Mouse (Mus musculus) lung, postnatal 25 days (tissue): Measurements from ENCODE around the gene Banf2.

Experiments
- DNase-seq: peaks from one replicate; pipeline ENCODE4 v3.0.0; 2022; ENCODE audit warnings: low spot score

The Banf2 gene

GRCm38 (mm10) chr2:144025361-144025760, 7.5 kb upstream of the Banf2 start:
- no peak for DNase-seq

DNA sequence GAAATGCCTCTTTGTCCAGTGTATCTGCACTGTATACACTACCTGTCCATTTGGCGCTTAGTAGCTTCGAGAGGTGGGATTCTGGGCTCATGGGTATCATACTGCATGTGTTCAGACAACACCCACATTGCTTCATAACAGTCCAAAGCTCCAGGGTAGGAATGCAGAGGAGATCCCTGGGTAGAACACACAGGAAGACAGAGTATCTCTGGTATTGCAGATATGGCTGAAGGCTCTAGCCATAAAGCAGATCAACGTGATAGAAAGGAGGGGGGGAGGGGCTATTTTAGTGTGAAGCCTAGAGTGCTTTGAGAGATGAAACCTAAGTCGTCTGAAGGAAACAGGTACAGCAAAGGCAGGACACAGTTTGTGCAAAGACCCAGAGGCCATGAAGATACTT, 6.4 kb upstream of the Banf2 start:
- DNase-seq = no peak

GRCm38 (mm10) chr2:144030791-144031190, 2.1 kb upstream of the Banf2 start:
- DNase-seq = no peak

- DNase-seq = peak; percentile 3
Measured at GRCm38 (mm10) chr2:144044726-144045125, 11.9 kb downstream of the Banf2 start.

DNA sequence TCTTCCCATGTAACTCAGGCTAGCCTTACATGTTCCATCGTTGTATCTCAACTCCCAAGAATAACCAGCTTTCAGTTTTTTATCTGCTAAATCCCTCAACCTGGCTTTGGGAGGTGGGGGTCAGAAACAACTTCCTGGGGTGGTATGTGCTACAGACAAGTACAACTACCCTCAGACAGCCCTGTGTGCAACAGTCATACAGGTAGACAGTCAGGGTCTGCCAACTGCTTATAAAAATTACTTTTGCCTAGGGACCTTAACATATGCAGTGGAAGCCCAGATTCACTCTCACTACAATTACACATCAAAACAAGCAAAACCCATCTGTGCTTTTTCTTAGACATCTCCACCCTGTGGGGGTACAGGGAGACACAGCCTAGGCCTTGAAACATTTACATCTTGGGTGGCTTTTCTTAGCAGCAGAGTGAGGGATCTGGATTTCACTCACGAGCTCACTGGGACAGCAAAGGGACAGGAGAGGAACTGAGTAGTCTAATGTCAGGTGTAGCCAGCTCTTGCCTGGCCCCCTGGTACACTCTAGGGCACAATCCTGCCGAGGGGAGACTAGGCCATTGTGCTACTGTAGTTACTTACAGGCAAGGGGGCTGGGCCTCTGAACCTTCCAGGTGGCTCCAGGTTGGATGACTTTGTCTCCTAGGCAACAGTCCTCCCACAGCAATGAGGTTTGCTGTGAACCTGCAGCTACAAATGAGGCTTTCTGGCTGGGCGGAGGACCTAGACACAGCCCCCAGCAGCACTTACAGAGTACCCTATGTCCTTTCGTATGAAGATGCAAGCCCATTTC, 13.1 kb downstream of the Banf2 start:
- DNase-seq = no peak

DNA sequence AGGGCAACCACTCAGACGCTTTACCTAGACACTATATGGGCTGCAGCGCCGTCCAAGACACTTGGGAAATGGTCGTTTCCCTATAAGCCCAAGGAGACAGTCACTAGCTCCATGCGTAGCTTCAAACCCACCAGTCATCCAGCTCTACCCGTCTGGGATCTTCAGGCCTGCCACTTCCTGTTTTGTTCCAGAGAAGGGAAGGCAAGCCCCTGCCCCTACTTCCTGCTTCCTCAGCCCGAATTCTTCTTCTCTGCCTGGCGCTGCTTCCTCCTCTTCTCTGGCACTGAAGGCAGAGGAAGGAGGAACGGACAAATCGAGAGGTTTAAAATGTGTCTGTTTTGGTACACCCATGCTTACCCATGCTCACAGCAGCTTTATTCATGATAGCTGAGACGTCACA, 14.1 kb downstream of the Banf2 start:
- peak; percentile 12 for DNase-seq

DNA sequence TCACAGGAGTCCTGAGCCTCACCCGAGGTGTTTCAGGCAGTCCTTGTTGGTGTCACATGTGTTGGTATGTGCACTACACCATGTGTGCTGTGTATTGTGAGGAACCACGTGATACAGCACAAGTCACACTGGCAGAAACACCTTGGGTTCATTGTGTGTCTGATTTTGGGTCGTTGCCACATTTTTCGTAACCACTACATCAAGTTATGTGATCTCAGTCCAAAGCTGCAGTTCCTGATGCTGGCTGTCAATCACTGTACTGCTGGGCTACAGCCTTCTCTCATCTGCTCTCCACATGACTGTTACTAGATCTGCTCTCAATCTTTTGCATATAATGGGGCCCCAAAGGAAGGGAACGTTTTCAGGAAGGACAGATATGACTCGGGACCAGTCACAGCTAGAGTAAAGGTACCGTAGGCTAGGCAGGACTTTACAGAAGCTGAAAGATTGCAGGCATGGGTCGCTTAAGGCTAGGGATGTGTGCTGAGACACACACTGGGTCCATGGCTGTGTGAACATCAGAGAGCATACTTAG, 17.4 kb downstream of the Banf2 start:
- DNase-seq = no peak

DNA sequence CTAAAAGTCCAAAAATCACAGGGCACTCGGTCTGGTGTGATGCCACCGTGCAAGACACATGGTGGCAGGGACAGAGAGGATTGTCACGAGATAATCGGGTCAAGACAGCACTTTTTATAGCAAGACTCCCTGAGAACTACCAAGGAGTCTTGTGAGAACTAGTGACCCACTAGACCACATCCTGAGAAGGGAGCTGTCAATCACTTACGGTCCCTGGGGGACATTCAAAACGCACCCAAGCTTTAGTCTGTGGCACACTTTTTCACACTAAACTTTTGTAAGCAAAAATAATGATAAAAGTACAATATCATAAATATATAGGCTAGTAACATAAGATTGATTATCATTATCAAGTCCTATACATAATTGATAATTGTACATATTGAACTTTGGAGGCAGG, 18.0 kb downstream of the Banf2 start:
- no peak for DNase-seq

- DNase-seq = peak; percentile 16
Measured at GRCm38 (mm10) chr2:144052410-144053065, 19.7 kb downstream of the Banf2 start.

GRCm38 (mm10) chr2:144057735-144058134, 24.9 kb downstream of the Banf2 start:
- no peak for DNase-seq

DNA sequence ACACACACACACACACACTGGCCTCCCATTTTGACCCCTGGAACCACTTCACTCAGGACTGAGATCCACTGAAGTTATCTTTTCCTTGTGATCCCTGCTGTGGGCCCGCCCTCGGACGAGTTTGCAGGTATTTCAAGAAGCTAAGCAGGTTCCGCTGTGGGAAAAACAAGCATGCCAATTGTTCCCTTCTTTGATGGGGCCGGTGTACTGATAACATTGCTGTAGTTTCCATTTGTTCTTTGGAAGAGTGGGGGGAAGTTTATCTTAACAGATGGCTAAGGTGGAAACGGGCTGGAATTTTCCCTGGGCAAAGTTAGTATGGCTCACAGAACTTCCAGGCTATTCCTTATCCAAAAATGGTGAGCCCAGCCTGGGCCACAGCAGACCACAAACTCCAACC, 28.8 kb downstream of the Banf2 start:
- no peak for DNase-seq

- no peak for DNase-seq
Measured at GRCm38 (mm10) chr2:144065499-144065898, 32.6 kb downstream of the Banf2 start.

GRCm38 (mm10) chr2:144069663-144070062, 36.8 kb downstream of the Banf2 start:
- DNase-seq = no peak

GRCm38 (mm10) chr2:144070479-144070878, 37.6 kb downstream of the Banf2 start:
- no peak for DNase-seq

DNA sequence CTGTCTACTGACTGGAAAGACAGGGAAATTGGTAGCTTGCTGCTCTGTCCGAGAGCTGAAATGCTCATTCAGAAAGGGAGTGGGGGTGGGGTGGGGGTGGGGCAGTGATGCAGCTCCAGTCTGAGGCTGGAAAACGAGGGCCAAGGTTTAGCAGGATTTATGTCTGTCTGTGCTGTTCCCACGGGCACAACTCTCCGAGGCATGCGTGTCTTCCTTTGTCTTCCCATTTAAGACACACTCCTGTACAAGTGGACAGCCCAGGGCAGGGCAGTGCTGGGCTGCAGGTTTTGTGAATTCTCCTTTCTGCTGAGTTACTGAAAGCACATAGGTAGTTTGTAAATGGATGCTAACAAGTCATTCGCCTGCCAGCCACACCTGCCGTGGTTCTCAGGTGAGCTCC, 39.8 kb downstream of the Banf2 start:
- no peak for DNase-seq

DNA sequence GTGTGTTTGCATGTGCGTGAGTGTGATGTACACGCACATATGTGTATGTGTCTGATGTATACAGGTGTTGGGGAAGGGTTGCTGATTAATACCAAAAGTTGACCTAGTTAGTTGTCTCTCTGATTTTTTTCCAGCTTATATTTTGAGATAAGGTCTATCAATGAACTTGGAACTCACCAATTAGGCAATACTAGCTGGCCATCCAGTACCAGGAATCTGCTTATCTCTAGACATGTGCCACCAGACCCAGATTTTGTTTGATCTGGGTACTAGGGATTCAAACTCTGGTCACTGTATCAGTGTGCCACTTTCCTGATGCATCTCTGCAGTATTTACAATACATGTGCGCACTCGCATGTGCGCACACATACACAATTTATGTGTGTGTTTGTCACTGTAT, 41.2 kb downstream of the Banf2 start:
- no peak for DNase-seq

- no peak for DNase-seq
Measured at GRCm38 (mm10) chr2:144076625-144077024, 43.8 kb downstream of the Banf2 start.

- DNase-seq = no peak
Measured at GRCm38 (mm10) chr2:144078897-144079296, 46.0 kb downstream of the Banf2 start.

DNA sequence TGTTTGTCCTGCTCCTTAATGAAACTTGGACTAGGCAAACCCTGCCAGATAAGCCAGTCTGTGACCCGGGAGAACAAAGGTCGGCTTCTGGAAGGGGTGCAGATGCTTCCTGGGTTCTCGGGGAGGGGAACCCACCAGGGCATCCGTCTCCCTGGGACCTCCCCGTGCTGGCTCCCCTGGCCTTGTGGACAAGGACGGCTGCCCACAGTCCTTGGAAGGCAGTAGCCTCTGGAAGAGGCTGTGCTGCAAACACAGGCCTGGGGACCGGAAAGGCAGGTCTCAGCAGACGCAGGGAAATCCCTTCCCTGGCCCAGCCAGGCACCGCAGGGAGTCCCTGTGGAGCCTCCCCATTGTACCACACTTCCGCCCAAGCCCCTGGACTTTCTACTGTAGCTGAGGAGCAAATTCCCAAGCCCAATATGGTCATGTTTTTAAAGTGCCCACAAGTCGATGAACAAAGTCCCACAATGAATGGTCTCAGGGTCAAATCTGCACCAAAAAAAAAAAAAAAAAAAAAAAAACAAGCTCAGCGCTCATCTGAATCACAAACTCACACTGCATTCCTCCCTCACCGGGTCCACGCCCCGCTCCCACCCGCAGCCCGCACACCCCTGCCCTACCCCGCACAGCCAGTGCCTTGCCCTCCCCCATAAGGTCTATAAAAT, 53.5 kb downstream of the Banf2 start:
- peak; percentile 68 for DNase-seq

- no peak for DNase-seq
Measured at GRCm38 (mm10) chr2:144087899-144088584, 55.2 kb downstream of the Banf2 start.

DNA sequence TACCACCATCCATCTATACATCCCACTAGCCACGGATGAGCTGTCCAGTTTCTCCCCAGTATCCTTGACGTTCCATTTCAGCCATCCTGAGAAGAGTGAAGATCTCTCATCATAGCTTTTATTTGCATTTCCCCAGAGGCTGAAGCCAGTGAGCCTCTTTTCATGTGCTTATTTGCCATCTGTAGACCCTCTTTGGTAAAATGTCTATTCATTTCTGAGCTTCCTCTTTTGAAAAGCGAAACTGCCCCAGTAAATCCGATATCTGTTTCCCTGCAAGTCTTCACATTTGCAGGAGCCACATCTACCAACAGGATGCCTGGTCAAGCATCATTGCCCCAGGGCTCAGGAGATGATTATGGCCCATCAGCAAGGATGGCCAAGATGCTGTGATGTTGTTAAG, 59.9 kb downstream of the Banf2 start:
- no peak for DNase-seq

GRCm38 (mm10) chr2:144094721-144095120, 61.9 kb downstream of the Banf2 start:
- DNase-seq = no peak
